Mouse (Mus musculus) cerebellum, adult 18-20 months (tissue): ENCODE data around the gene Nbeal1.
"Not testable (repeated sequence)": the region's sequence is repeated elsewhere in the genome, so short reads cannot be mapped to it uniquely, and the experiment has no call there.

Source experiments
- DNase-seq, 2 experiments: peaks; one replicate each; pipeline ENCODE4 v3.0.0; 2021

Nbeal1 gene

GRCm38 (mm10) chr1:60179932-60180783 is at the start of gene Nbeal1:
Gene Nbeal1, plus strand, starts transcription at chr1:60180599.
- peak; percentile 99 for DNase-seq

GRCm38 (mm10) chr1:60137346-60137745 is 43.1 kb upstream of the Nbeal1 start:
- no peak for DNase-seq

- no peak for DNase-seq
These were observed 27.7 kb upstream of the Nbeal1 start for GRCm38 (mm10) chr1:60152700-60153099.

- no peak for DNase-seq
These were observed 23.7 kb upstream of the Nbeal1 start for GRCm38 (mm10) chr1:60156651-60157050.

- DNase-seq, result peak in 1 of 2 experiments; percentile 6
These were observed 22.0 kb upstream of the Nbeal1 start for GRCm38 (mm10) chr1:60158411-60158810.

GRCm38 (mm10) chr1:60163676-60164075 is 16.7 kb upstream of the Nbeal1 start:
- no peak for DNase-seq

GRCm38 (mm10) chr1:60169626-60170025 is 10.8 kb upstream of the Nbeal1 start:
- no peak for DNase-seq

GRCm38 (mm10) chr1:60170251-60170650 is 10.1 kb upstream of the Nbeal1 start:
- no peak for DNase-seq

GRCm38 (mm10) chr1:60173119-60173518 is 7.3 kb upstream of the Nbeal1 start:
- DNase-seq, result no peak

GRCm38 (mm10) chr1:60177814-60178213 is 2.6 kb upstream of the Nbeal1 start:
- DNase-seq, result not testable (repeated sequence)

GRCm38 (mm10) chr1:60179376-60179775 is 1.0 kb upstream of the Nbeal1 start:
- peak in 1 of 2 experiments; percentile 22 for DNase-seq

GRCm38 (mm10) chr1:60180784-60181221 is 404 bp downstream of the Nbeal1 start:
- DNase-seq, result no peak

- DNase-seq, result no peak
These were observed 8.1 kb downstream of the Nbeal1 start for GRCm38 (mm10) chr1:60188454-60188853.

- no peak for DNase-seq
These were observed 16.4 kb downstream of the Nbeal1 start for GRCm38 (mm10) chr1:60196813-60197212.

- no peak for DNase-seq
These were observed 18.6 kb downstream of the Nbeal1 start for GRCm38 (mm10) chr1:60199006-60199405.

GRCm38 (mm10) chr1:60236261-60236660 is 55.9 kb downstream of the Nbeal1 start:
- DNase-seq, result no peak

GRCm38 (mm10) chr1:60240430-60240829 is 60.0 kb downstream of the Nbeal1 start:
- no peak for DNase-seq

- no peak for DNase-seq
These were observed 87.7 kb downstream of the Nbeal1 start for GRCm38 (mm10) chr1:60268113-60268512.

- no peak for DNase-seq
These were observed 88.9 kb downstream of the Nbeal1 start for GRCm38 (mm10) chr1:60269314-60269713.

GRCm38 (mm10) chr1:60272471-60272870 is 92.1 kb downstream of the Nbeal1 start:
- DNase-seq, result peak; percentile 7 to 21

GRCm38 (mm10) chr1:60293921-60294320 is 113.5 kb downstream of the Nbeal1 start:
- DNase-seq, result no peak

- DNase-seq, result peak; percentile 91 to 92
These were observed 162.6 kb downstream of the Nbeal1 start, which contains the start of gene Cyp20a1 for GRCm38 (mm10) chr1:60342808-60343629. Gene Cyp20a1, plus strand, starts transcription at chr1:60343323.

- no peak for DNase-seq
These were observed 163.4 kb downstream of the Nbeal1 start for GRCm38 (mm10) chr1:60343630-60344455.
